Mouse (Mus musculus): ENCODE results near the gene Ndufb6.

GRCm38 (mm10) chr4:40234256-40234655, 45.0 kb downstream of the Ndufb6 start:
- no peak for TF ChIP-seq CTCF (IDR thresholded peaks at IDR 0.05)
- no peak for TF ChIP-seq EP300 (IDR thresholded peaks at IDR 0.05)

Data from lung, postnatal 0 days (tissue).